Mouse (Mus musculus) mouse trophoblast stem cell (cell line): ENCODE data around the gene Nudt2.
"Not testable (repeated sequence)": the region's sequence is repeated elsewhere in the genome, so short reads cannot be mapped to it uniquely, and the experiment has no call there.

ENCODE experiments used
- in situ Hi-C, 2 experiments: fragments of 300-500 bp; cut with MseI, MboI; formaldehyde crosslinking; loops; 2 replicates in 1 of 2; 3 replicates in 1 of 2; pipeline ENCODE4 v1.15.1; 2025

Nudt2 gene

GRCm38 (mm10) chr4:41464345-41465286 is at the start of gene Nudt2, which contains the start of gene Kif24:
TSS of gene Nudt2 (plus strand) at chr4:41465151.
TSS of gene Kif24 (minus strand) at chr4:41464887.
- in situ Hi-C loops: loop anchor here in 1 of 2 experiments (5.0 kb wide), 1 partner anchor 43 kb away; no protein-coding TSS in a partner anchor

- in situ Hi-C loops: no loop called here
Observed at GRCm38 (mm10) chr4:41416966-41417365, 48.0 kb upstream of the Nudt2 start.

DNA sequence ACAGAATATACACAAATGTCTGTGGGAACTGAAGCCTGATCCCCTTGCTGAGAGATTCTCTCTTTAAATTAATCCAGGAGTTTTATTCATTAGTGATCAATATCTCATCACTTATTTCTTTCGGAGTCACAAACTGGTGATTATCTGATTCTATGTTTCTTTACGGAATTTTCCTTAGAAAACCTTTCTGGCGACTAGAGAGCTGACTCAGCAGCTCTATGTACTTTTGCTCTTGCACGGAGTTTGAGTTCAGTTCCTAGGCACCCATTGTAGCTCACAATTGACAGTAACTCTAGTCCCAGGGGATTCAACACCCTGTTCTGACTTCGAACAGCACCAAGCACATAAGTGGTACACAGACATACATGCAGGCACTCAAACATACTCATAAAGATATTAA is 26.0 kb upstream of the Nudt2 start:
- in situ Hi-C loops: no loop called here

DNA sequence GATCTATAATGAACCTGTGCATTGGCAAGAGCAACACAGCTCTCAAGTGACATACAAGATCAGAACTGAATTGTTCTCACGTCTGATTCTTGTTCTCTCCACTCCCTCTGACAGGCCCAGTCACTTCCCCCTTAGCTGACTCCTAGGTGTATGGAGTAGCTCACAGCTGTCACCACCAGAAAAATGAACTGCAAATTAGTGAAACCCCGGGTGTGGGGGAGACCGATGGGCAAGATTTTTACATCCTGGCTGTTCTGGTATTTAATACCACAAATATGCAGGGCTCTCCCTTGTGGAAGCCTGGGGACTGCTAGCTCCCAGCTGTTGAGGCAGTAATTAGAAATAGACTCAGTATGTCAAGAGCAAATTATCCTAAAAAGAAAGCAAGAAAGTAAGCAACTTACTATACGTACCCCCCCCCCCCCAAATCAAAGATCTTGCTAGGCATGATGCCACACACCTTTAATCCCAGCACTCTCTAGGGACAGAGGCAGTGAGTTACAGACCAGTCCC is 22.1 kb upstream of the Nudt2 start:
- in situ Hi-C loops: no loop called here

DNA sequence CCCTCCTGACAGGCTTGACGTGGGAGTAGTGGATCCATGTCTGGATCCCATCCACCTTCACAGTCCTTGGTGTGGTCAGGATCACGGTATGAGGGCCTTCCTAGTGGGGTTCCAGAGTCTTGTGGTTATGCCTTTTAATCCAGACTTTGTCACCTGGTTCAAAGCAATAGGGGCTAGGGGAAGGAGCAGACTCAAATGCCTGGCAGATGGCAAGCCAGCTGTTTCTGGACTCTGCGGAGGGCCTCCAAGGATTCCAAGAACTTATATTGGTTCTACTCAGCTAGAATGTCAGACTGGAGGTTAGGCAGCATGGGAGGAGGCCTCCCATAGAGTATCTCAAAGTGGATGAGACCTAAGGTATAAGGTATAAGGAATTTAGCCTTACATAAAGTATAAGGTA is 17.4 kb upstream of the Nudt2 start:
- in situ Hi-C loops: no loop called here

GRCm38 (mm10) chr4:41460690-41461089 is 4.3 kb upstream of the Nudt2 start:
- in situ Hi-C loops: no loop called here

DNA sequence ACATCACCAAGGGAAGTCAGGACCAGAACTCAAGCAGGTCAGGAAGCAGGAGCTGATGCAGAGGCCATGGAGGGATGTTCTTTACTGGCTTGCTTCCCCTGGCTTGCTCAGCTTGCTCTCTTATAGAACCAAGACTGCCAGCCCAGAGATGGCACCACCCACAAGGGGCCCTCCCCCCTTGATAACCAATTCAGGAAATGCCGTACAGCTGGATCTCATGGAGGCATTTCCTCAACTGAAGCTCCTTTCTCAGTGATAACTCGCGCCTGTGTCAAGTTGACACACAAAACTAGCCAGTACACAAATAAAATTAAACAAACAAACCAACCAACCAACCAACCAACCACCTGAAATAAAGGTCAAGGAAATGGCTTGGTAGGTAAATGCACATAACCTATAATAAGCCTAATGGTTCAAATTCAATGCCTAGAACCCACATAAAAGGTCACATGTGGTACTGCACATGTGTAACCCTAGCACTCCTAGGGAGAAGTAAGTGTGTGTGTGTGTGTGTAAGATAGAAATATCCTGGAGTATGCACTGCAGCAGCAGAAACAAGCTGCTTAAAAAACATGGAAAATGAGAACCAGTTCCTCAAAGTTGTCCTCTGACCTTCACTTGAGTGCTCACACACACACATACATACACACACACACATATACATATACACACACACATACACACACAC is 1.8 kb upstream of the Nudt2 start:
- in situ Hi-C loops: not testable (repeated sequence)

DNA sequence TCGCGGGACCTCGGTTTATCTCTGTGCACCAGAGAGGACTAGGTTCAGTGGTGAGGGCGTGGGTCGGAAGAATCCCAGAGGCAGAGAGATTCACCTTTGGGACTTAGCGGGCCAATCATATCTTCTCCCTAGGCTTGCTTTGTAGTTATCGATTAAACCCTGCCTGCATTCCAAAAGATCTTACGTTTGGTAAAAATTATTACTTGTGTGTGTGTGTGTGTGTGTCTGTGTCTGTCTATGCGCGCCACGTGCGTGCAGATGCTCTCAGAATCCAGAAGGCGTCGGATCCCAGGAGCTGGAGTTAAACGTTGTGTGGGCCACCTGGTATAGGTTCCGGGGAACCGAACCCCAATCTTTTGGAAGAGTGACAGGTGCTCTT is 325 bp downstream of the Nudt2 start:
- in situ Hi-C loops: loop anchor here in 1 of 2 experiments (5.0 kb wide), 1 partner anchor 42 kb away; no protein-coding TSS in a partner anchor

DNA sequence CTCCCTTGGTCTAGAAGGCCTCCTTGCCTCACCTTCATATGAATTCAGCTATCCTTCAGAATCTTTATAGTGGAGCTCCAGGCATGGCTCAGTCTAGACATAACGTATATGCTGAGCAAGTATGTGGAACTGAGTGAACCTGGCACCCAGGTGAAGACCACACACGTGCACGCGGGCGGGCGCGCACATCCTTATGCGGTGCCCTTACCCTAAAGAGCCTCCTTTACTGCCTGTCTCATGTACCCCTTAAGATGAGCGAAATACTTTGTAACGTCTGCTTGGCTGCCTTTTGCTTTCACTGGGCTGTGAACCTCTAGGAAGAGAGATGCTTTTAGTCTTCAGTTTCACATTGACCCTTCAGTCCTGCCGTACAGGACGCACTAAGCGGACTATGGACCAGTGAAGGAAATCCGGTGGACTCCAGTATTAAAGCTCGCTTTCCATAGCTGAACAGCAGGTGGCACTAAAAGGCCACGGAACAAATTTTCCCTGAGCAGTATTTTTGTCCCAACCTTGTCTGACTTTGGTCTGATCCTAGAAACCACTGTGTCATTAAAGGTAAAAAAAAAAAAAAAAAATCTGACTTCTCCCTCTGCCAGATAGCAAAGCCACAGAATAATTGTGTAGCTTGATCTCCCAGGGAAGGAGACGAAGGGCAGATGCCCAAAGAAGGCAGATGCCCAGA is 3.6 kb downstream of the Nudt2 start:
- in situ Hi-C loops: loop anchor here in 1 of 2 experiments (5.0 kb wide), 1 partner anchor 39 kb away; no protein-coding TSS in a partner anchor

DNA sequence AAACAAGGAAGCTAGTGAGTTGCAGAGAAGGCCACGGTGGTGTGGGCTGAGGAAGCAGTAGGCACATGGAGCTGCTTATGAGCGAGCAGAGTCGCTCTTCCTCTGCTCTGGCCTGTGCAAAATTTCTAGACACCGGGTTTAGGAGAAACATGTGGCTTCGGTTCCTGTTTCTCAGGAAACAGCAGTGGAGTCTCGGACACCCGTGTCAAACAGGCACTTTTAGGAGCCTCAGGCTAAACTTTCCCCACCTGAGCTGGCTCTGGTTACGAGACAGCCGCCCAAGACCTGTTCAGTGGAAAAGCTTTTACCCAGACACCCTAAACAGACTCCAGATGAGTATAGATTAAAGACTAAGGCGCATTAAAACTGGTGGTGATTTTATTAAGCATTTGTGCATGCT is 4.2 kb downstream of the Nudt2 start:
- in situ Hi-C loops: loop anchor here in 1 of 2 experiments (5.0 kb wide), 1 partner anchor 38 kb away; no protein-coding TSS in a partner anchor

GRCm38 (mm10) chr4:41470051-41470683 is 5.2 kb downstream of the Nudt2 start:
- in situ Hi-C loops: no loop called here

GRCm38 (mm10) chr4:41470684-41471383 is 5.9 kb downstream of the Nudt2 start:
- in situ Hi-C loops: no loop called here

GRCm38 (mm10) chr4:41471384-41471689 is 6.4 kb downstream of the Nudt2 start:
- in situ Hi-C loops: no loop called here

- in situ Hi-C loops: no loop called here
Observed at GRCm38 (mm10) chr4:41477648-41478160, 12.8 kb downstream of the Nudt2 start.

- in situ Hi-C loops: no loop called here
Observed at GRCm38 (mm10) chr4:41478751-41479455, 14.0 kb downstream of the Nudt2 start.

DNA sequence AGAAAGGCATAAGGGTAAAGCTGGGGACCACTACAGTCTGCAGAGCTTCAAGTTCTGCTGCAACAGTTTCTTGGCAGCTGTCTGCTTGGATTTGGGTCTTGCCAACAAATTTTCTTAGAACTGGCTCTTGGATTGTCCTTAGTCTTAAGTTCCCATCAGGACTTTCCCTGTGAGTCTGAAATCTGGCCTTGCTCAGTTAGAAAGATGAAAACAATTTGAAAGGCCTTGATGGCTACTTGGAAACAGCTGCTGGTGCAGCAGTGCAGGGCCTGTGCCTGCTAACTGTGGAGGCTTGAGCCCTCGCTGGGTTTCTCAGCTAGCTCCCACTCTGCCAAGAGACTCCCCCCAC is 14.5 kb downstream of the Nudt2 start:
- in situ Hi-C loops: no loop called here

- in situ Hi-C loops: no loop called here
Observed at GRCm38 (mm10) chr4:41480254-41480653, 15.3 kb downstream of the Nudt2 start.

- in situ Hi-C loops: no loop called here
Observed at GRCm38 (mm10) chr4:41481601-41482017, 16.7 kb downstream of the Nudt2 start.

DNA sequence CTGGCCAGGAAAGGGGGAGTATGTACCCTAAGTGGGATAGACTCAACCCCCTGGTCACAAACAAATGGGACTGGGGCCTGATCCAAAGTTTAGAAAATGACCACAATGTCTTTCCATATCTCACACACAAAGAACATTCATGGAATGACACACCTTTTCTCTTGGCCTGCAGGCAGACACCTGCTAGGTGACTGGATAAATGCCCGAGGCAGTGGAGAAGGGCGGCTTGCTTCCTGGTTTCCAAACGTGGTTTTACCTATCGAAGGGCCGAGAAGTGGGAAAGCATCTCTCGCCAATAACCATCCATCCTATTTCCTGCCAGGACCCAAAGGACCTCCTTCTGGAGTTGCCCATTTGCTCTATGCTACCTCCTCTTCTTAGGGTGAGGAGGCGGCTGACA is 28.0 kb downstream of the Nudt2 start:
- in situ Hi-C loops: no loop called here
